Comparison of ENCODE assay signal across 9 mouse cellular contexts in genomic region chr11:102581281-102582015, GRCm38 (mm10). TPM values are rescaled to one million over a fixed set of nuclear protein-coding genes. Genes with fewer than 3 reads are reported as not detected.
A peak's percentile ranks its signal among the peaks of the same experiment; 100 is the strongest.
DNase-seq lines count a peak whose midpoint lies in the region; ATAC-seq and TF ChIP-seq lines count a peak whose summit lies in the region.
"Had no signal": no experiment of that assay in that cellular context is flagged by ENCODE, and none has a peak within 500 bp of the region (broad histone marks: within the 10 kb centered on the region; RNA-seq: fewer than 3 reads in every experiment).

No protein-coding gene starts in this region.

- peak overlapping the region; percentile 44 for H3K9ac ChIP-seq in heart, embryonic 11.5 days (ENCODE audit: low read depth, low read length)
- peak overlapping the region; percentile 3; the same call in 1 of the 2 replicates for H3K9ac ChIP-seq in limb, embryonic 14.5 days (ENCODE audit: low read depth, low read length, severe bottlenecking)
- H3K9ac ChIP-seq: liver, embryonic 15.5 days had no signal

- H3K27me3 ChIP-seq in heart, embryonic 11.5 days (ENCODE audit: control insufficient read depth, insufficient read depth, low read length): no peaks in the 10 kb centered on the region; the same call in 1 of the 2 replicates
- H3K27me3 ChIP-seq in limb, embryonic 14.5 days (ENCODE audit: control insufficient read depth, insufficient read depth, low read length): no peaks in the 10 kb centered on the region

- no peaks in the 10 kb centered on the region for H3K36me3 ChIP-seq in heart, embryonic 11.5 days (ENCODE audit: control insufficient read depth, insufficient read depth, low read length)
- H3K36me3 ChIP-seq in limb, embryonic 14.5 days (ENCODE audit: control insufficient read depth, insufficient read depth, low read length): no peaks in the 10 kb centered on the region
- H3K36me3 ChIP-seq: liver, embryonic 15.5 days had no signal

- H3K4me3 ChIP-seq in heart, embryonic 11.5 days (ENCODE audit: low read depth, low read length): no peak overlapping the region
- no peak overlapping the region for H3K4me3 ChIP-seq in limb, embryonic 14.5 days (replicated peaks; ENCODE audit: low read length)
- H3K4me3 ChIP-seq: liver, embryonic 15.5 days had no signal

- H3K27ac ChIP-seq in heart, embryonic 11.5 days (ENCODE audit: low read depth, low read length): peak overlapping the region; percentile 84
- peak overlapping the region; percentile 78 for H3K27ac ChIP-seq in limb, embryonic 14.5 days (replicated peaks; ENCODE audit: low read depth, low read length)
- H3K27ac ChIP-seq: liver, embryonic 15.5 days had no signal

- no peaks in the 10 kb centered on the region for H3K9me3 ChIP-seq in heart, embryonic 11.5 days (replicated peaks; ENCODE audit: control insufficient read depth, low read length)
- H3K9me3 ChIP-seq in limb, embryonic 14.5 days (ENCODE audit: control insufficient read depth, low read length): no peaks in the 10 kb centered on the region
- H3K9me3 ChIP-seq: liver, embryonic 15.5 days had no signal

- no peak for ATAC-seq in heart, embryonic 11.5 days (replicated peaks; ENCODE audit: insufficient number of reproducible peaks, low FRiP score, low TSS enrichment)
- no peak for ATAC-seq in limb, embryonic 14.5 days (ENCODE audit: low FRiP score, low read depth)

- peak; percentile 22 for DNase-seq in embryo, embryonic 10 days (ENCODE audit: low spot score)
- no peak for DNase-seq in embryo, embryonic 10.5 days (ENCODE audit: low spot score)
- DNase-seq in Muller cell, postnatal 12 days (ENCODE audit: inconsistent ontology term): peak; percentile 41
- no peak for DNase-seq in limb, embryonic 14.5 days (ENCODE audit: low spot score)
- no peak for DNase-seq in thymus, postnatal 14 days
- DNase-seq in thymus, postnatal 10 days (ENCODE audit: low spot score in 2 of 2): no peak
- no peak for DNase-seq in thymus, postnatal 36 days

- H3K4me1 ChIP-seq in heart, embryonic 11.5 days (ENCODE audit: control insufficient read depth, insufficient read depth, low read length): peaks cover 33% of the 10 kb centered on the region
- H3K4me1 ChIP-seq in limb, embryonic 14.5 days (ENCODE audit: control insufficient read depth, insufficient read depth, low read length): peaks cover 40% of the 10 kb centered on the region

- WGBS in heart, embryonic 11.5 days (ENCODE audit: insufficient replicate concordance): 16% methylated on average over 11 of the region's 11 CpGs
- WGBS in limb, embryonic 14.5 days: 31% methylated on average over 11 of the region's 11 CpGs

- no peak for TF ChIP-seq POLR2A in limb, embryonic 14.5 days (IDR thresholded peaks at IDR 0.05; ENCODE audit: borderline replicate concordance, extremely low read depth, insufficient read depth, insufficient read length)

- peak overlapping the region; percentile 14; the same call in 1 of the 2 replicates for H3K4me2 ChIP-seq in heart, embryonic 11.5 days
- no peak overlapping the region for H3K4me2 ChIP-seq in limb, embryonic 14.5 days (replicated peaks; ENCODE audit: low read depth, low read length, severe bottlenecking)
- H3K4me2 ChIP-seq: liver, embryonic 15.5 days had no signal

RNA-seq across cellular contexts. Expression of gene Gm11627, which starts 2.2 kb away (rescaled TPM):
- 13.6 and 13.9 TPM in 2 replicates for polyA plus RNA-seq in heart, embryonic 11.5 days (2014; fragmentation: Nextera tagmentation; extraction: Ambion mirVana)
- 5.5 and 7.2 TPM in 2 replicates for polyA plus RNA-seq in limb, embryonic 14.5 days (2012; rRNA removed)
- polyA plus RNA-seq in limb, embryonic 14.5 days (2014; fragmentation: Nextera tagmentation; extraction: Ambion mirVana): 11.4 and 13.2 TPM in 2 replicates

RNA-seq across cellular contexts. Expression of gene Fzd2, which starts 22.7 kb away (rescaled TPM):
- polyA plus RNA-seq in heart, embryonic 11.5 days (2014; fragmentation: Nextera tagmentation; extraction: Ambion mirVana): 23.9 and 25.0 TPM in 2 replicates
- 163 and 258 TPM in 2 replicates for polyA plus RNA-seq in limb, embryonic 14.5 days (2012; rRNA removed)
- 65.5 and 70.7 TPM in 2 replicates for polyA plus RNA-seq in limb, embryonic 14.5 days (2014; fragmentation: Nextera tagmentation; extraction: Ambion mirVana)

RNA-seq across cellular contexts. Expression of gene Gpatch8, which starts 25.3 kb away (rescaled TPM):
- polyA plus RNA-seq in heart, embryonic 11.5 days (2014; fragmentation: Nextera tagmentation; extraction: Ambion mirVana): 26.4 and 36.5 TPM in 2 replicates
- polyA plus RNA-seq in limb, embryonic 14.5 days (2012; rRNA removed): 38.2 and 41.1 TPM in 2 replicates
- polyA plus RNA-seq in limb, embryonic 14.5 days (2014; fragmentation: Nextera tagmentation; extraction: Ambion mirVana): 43.0 and 54.7 TPM in 2 replicates

Comparison
In these comparisons a context has a peak if more than half of its experiments do, and no peak if none do; other contexts are left out.
1. DNase-seq: peak in embryo, embryonic 10 days (single experiment) and Muller cell, postnatal 12 days (single experiment); none in embryo, embryonic 10.5 days (single experiment), limb, embryonic 14.5 days (single experiment), thymus, postnatal 14 days (single experiment), thymus, postnatal 10 days (0 of 2) and thymus, postnatal 36 days (0 of 2).